Mouse (Mus musculus) thymus, adult 2 months (tissue): ENCODE results near the gene Fer.

Source experiments
- CTCF ChIP-seq: fragments of 200-500 bp; IDR thresholded peaks from 2 replicates; pipeline ENCODE4 v1.5.1; 2012; ENCODE audit warnings: mild to moderate bottlenecking, control low read depth, low read length, moderate library complexity, borderline replicate concordance; ENCODE audit not compliant: control insufficient read depth, poor library complexity, insufficient read depth; ENCODE audit errors: extremely low read depth
- POLR2A ChIP-seq: fragments of 200-500 bp; IDR thresholded peaks from 2 replicates; pipeline ENCODE4 v1.6.1; 2012; ENCODE audit warnings: mild to moderate bottlenecking, low read length, control low read depth, moderate library complexity; ENCODE audit not compliant: control insufficient read depth, poor library complexity, insufficient read depth; ENCODE audit errors: extremely low read depth

DNA sequence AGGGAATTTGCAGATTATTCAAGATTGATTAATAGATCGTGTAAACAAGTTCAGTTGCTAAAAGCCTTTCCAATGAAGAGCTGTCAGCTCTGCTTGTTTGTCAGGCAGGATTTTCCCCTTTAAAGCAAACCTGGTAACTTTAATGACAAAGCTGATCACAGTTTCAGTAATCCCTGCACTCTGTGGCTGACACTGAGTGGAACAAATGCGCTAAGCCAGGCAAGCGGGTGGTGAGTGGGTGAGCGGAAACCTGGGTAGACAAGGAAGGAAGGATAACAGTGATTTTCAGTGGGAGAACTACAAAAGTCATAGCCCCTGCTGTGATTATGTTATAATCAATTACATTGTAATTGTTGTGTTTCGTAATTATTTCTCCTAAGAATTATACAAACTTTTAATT, 156.8 kb downstream of the Fer start:
- TF ChIP-seq CTCF: no peak
- no peak for TF ChIP-seq POLR2A
